Mouse (Mus musculus) common myeloid progenitor, adult 5-6 weeks (primary cell): Measurements from ENCODE around the gene Lgals2. TPM values are rescaled to one million over a fixed set of nuclear protein-coding genes. Genes with fewer than 3 reads are reported as not detected.
A peak's percentile ranks its signal among the peaks of the same experiment; 100 is the strongest.

Source experiments
- ATAC-seq: replicated peaks from 2 replicates; pipeline ENCODE4 v1.8.0; 2016; ENCODE audit warnings: low read depth, mild to moderate bottlenecking, moderate TSS enrichment, inconsistent platforms; ENCODE audit not compliant: poor library complexity, severe bottlenecking
- total RNA-seq: library from RNA; stranded (forward); fragments of 200-1000, 187-1606 nt; gene quantifications from 2 replicates; pipeline ENCODE4 v1.2.3, GENCODE M21; 2017

Lgals2 gene
- total RNA-seq, 1 experiment from 2014 or later: not detected

GRCm38 (mm10) chr15:78829636-78830035 lies 25.7 kb downstream of the Lgals2 start:
- no peak for ATAC-seq

DNA sequence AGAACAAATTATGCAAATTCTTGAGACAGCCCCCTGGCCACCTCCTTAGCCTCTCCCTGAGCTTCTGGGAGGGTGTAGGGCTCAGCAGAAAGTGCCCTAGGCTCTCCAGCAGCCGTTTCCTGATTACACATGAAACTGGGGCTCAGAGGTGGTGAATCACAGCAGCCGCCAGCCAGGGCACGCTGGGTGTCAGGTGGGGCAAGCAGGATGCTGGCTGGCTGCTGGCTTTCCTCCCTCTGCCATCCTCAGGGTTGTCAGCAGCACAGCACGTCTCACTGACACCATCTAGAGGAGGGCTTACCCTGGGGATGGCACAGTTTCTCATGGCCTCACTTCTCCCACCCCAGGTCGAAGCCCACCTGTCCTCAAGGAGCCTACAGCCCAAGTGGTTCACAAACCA lies 27.0 kb downstream of the Lgals2 start:
- ATAC-seq: no peak

DNA sequence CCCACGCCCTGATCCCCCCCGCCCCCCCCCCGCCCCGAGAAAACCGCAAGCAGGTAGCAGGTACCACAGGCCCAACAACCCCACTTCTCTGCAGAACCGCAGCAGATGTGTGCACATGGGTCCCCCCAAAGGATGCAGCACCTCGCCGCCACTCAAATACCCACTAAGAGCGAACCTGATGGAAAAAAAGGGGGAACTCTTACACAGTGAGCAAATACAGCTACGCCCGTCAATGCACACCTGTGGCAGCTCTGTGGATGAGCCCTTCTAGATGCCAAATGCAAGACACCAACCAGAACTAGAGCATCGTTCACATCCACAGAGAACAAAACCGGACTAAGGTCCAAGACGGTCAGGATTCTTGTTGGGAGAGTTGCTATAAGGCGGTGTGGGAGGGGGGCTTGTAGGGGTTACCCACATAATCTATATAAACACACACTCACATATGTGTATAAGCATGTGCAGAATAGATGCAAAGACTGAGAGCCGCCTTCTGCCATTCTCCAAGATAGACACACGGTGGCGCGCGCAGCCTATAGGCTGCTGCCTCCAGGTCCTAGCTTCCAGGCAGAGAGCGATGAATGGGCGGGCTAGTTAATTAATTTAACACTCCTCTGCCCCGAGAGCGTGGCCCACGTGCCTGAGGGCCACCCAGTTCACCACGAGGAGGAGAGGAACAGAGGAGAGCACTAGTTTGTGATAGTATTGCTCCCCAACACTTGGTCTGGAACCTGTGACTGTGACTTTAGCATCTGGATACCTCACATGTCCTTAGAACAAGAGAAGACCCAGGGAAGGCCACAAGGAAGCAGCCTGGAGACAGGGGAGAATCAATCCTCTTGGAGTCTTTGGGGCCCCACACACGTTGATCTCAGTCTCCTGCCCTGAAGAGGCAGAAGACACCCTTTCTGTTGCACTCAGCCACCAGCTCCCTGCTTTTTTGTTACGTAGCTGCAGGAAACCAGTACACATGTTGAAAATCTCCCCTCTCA lies 28.8 kb downstream of the Lgals2 start:
- peak; percentile 89 for ATAC-seq

DNA sequence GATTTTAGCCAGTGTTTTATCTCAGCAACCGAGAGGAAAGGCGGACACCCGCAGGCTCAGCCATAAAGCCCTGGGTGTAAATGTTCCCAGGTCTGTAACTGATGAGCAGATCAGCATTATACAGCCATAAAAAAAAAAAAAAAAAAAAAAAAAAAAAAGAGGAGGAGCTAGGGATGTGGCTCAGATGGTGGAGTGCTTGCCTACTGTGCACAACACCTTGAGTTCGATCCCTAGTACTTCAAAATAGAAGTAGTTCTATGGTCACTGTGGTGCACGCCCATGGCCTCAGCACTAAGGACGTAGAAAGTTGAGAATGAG lies 39.3 kb downstream of the Lgals2 start:
- no peak for ATAC-seq

DNA sequence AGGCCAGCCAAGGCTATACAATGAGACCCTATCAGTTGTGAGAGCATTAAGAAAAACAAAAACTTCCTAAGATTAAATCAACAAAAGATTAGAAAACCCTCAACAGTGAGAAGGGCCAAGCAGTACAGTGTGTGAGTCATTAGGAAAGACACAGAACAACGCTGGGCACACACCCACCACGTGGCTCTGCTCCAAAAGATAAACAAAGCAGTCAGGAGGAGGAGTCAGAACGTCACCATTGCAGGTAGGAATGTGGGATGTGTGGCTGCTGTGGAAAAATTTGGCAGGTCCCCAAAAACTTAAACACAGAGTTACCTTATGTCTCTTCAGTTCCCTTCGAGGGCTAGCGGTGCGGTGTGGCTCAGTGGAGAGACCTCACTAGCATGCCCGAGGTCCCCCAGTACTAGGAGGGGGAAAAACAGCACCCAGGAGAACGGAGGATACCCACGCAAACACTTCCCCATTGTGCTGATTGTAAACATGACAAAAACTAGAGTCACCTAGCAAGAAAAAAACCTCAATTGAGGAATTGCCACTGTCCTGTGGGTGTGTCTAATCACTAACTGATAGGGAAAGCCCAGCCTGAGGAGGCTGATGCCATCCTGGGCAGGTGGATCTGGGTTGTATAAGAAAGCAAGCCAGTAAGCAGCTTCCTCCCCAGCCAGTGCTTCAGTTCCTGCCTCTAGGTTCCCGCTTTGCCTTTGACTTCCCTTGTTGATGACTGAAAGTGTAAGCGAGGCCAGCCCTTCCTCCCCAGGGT lies 39.8 kb downstream of the Lgals2 start:
- peak; percentile 72 for ATAC-seq

GRCm38 (mm10) chr15:78813603-78814002 lies 41.7 kb downstream of the Lgals2 start:
- ATAC-seq: no peak

DNA sequence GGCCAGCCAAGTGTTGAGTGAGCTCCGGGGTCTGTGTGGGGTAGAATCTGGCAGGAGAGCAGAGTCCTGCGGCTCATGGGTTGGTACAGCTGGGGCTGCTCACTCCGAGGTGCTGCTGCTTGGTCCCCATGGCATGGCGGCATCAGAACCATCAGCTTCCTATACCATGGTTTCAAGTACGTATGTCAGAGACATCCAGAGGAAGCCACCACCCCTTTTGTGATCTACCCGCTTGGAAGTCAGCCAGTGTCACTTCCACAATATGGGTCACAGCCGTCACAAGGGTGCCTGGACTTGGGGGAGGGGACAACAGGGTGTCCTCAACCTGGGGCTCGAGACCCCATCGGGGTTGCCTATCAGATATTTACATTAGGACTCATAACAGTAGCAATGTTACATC lies 45.2 kb downstream of the Lgals2 start:
- ATAC-seq: peak; percentile 64

DNA sequence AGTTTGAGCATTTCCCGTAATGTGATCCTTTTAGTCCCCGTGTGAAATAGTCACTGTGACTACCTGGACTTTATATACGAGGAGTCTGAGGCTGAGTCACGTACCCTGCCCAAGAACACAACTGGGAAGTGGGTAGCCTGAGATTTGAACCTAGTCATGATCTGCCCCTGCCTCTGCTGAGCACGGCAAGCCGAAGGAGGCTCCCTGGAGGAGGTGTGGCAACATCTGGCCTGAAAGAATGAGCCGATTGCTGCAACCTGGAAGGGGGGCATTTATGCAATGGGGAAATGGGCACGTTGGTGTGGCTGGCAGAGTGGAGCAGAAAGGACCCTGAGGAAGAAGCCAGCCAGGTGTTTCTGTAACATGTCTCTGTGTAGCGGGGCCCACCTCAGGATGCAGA lies 45.6 kb downstream of the Lgals2 start:
- ATAC-seq: peak; percentile 55

GRCm38 (mm10) chr15:78808980-78809379 lies 46.3 kb downstream of the Lgals2 start:
- ATAC-seq: no peak

- ATAC-seq: no peak
Observed at GRCm38 (mm10) chr15:78807141-78807540, 48.2 kb downstream of the Lgals2 start.

- ATAC-seq: no peak
Observed at GRCm38 (mm10) chr15:78806614-78807013, 48.7 kb downstream of the Lgals2 start.

GRCm38 (mm10) chr15:78805351-78805750 lies 50.0 kb downstream of the Lgals2 start:
- ATAC-seq: no peak

- ATAC-seq: 0 out of 2 replicates have a peak, but pooled peaks have one; percentile 29
Observed at GRCm38 (mm10) chr15:78804326-78804725, 51.0 kb downstream of the Lgals2 start.

- ATAC-seq: no peak
Observed at GRCm38 (mm10) chr15:78803499-78803900, 51.8 kb downstream of the Lgals2 start.

GRCm38 (mm10) chr15:78802776-78803391 lies 52.4 kb downstream of the Lgals2 start, which contains the start of gene Card10:
TSS of gene Card10 (minus strand) at chr15:78803042.
- 0 out of 2 replicates have a peak, but pooled peaks have one; percentile 45 for ATAC-seq

- ATAC-seq: 0 out of 2 replicates have a peak, but pooled peaks have one; percentile 25
Observed at GRCm38 (mm10) chr15:78801971-78802741, 53.2 kb downstream of the Lgals2 start.

GRCm38 (mm10) chr15:78801571-78801970 lies 53.8 kb downstream of the Lgals2 start:
- ATAC-seq: no peak
